Mouse (Mus musculus) myocyte (in vitro differentiated cells): ENCODE results near the gene Cenpa.

Experiments used
- POLR2A ChIP-seq: IDR thresholded peaks from one replicate; pipeline ENCODE4 v1.6.1; 2011; ENCODE audit warnings: low read depth, mild to moderate bottlenecking, control low read depth, moderate library complexity; ENCODE audit not compliant: insufficient read length
- POLR2AphosphoS2 ChIP-seq: IDR thresholded peaks from one replicate; pipeline ENCODE4 v1.6.1; 2011; ENCODE audit warnings: low read depth, control low read depth; ENCODE audit not compliant: insufficient read length
- USF1 ChIP-seq: IDR thresholded peaks from one replicate; pipeline ENCODE4 v1.6.1; 2011; ENCODE audit warnings: low read depth, mild to moderate bottlenecking, control low read depth, moderate library complexity

GRCm38 (mm10) chr5:30617851-30618250, 48.7 kb upstream of the Cenpa start:
- TF ChIP-seq POLR2A (no peak), USF1 (no peak), POLR2AphosphoS2 (no peak)
